Mouse (Mus musculus) right cerebral cortex, postnatal 25 days (tissue): ENCODE measurements at regions not wholly inside any gene's neighbourhood (a gene's known extent, or its start where the extent isn't known, plus 50 kb on each side); places are given as distances from the start of the nearest gene placed in this dataset.

Source experiments
- DNase-seq: peaks from one replicate; pipeline ENCODE4 v3.0.0; 2022

GRCm38 (mm10) chr15:59836631-59837030 is 179.8 kb downstream of the 4933412E24Rik start:
- DNase-seq, result no peak

GRCm38 (mm10) chr15:59833232-59833631 is 183.2 kb downstream of the 4933412E24Rik start:
- DNase-seq, result no peak

GRCm38 (mm10) chr15:59831481-59831880 is 184.9 kb downstream of the 4933412E24Rik start:
- DNase-seq, result no peak

DNA sequence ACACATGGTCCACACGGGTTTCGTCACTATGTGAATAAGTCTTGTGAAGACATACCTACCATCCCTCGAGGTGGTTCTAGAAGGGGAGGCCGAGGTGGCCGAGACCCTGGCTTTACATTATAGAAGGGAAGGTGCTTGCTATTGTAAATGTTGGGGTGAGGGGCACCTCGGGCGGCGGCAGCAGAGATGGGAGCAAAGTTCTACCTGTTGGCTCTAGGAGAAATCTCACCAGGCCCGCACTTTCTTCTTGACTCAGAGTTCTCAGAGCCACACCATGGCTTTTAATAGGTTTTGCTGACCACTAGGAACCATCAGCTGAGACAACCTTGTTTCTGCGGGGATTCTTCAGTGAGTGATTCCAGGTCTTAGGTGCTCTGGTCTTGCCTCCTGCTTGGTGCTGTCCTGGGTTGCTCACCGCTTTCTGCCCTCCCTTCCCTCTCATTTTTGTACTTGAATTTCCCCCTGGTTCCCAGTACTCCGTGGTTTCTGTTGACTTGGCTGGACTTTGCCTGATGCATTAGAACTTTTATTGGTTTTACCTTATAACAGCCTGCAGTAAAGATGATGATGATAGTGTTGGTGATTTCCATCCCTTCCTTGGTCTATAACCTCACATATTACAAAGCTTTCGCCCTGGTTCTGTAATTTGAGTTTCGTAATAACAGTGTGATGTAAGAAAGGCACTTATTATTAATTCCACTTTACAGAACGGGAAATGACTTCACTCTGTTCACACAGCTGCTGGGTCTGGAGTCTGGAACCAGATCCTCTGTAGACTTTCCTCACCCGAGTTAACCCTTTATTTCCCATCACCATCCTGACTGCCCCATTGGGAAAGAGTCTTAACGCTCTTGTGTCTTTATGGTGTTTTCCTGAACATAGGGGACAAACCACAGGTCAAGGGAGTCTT is 185.6 kb downstream of the 4933412E24Rik start:
- DNase-seq, result no peak

GRCm38 (mm10) chr15:59828421-59828820 is 188.0 kb downstream of the 4933412E24Rik start:
- peak; percentile 77 for DNase-seq

DNA sequence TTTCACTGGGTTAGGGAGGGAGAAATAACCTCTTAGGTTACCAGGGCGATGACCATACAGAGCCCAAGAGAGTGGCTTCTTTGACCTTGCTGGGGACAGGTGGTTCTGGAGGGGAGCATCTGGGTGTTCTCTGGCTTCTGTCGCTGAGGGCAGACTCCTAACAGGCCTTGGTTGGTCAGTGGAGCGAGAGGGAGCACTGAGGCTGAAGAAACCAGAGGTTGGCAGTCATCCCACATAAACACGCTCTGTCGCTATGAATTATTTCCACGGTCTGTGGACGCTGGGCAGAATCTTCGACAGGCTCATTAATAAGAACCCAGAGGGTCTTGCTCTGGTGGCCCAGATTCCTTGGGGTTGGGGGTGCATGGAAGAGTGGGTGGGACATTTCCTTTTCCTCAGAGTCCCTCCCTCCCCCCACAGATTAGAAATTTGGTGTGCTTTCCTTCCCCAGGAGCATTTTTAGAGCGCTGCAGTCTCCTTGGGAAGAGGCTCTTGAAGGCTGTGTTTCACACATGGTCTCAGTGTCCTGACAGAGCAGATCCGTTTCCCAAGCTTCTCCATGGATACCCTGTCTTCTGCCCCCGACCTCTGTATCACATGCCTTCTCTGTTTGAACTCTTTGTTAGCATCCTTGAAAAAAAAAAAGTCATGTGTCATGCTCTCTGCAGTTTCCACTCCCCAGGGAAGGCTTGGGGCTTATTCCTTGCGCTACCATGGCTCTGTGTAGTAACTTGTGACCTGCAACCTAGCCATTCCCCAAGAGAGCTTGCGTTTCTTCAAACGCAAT is 190.1 kb downstream of the 4933412E24Rik start:
- no peak for DNase-seq

GRCm38 (mm10) chr15:59823921-59824320 is 192.5 kb downstream of the 4933412E24Rik start:
- no peak for DNase-seq

GRCm38 (mm10) chr15:59822995-59823681 is 193.3 kb downstream of the 4933412E24Rik start:
- DNase-seq, result no peak

- DNase-seq, result no peak
These were observed 196.1 kb downstream of the 4933412E24Rik start for GRCm38 (mm10) chr15:59820317-59820716.

DNA sequence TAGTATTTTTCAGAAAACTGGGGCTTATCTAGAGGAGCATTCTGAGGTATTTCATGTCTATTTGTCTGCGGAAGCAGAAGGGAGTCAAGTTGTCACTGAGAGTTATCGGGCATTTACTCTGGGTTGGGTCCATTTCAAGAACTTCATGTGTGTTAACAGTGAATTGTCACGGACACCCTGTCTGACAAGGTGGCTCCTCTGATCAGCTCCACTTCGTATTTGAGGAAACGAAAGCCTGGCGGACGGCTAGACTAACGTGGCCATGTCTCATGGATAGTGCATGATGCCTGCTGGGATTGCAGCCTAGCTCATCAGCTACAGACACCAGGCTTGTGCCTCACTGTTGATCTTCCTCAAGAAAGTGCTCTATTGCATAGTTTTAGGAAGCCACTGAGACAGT is 200.4 kb downstream of the 4933412E24Rik start:
- DNase-seq, result no peak

DNA sequence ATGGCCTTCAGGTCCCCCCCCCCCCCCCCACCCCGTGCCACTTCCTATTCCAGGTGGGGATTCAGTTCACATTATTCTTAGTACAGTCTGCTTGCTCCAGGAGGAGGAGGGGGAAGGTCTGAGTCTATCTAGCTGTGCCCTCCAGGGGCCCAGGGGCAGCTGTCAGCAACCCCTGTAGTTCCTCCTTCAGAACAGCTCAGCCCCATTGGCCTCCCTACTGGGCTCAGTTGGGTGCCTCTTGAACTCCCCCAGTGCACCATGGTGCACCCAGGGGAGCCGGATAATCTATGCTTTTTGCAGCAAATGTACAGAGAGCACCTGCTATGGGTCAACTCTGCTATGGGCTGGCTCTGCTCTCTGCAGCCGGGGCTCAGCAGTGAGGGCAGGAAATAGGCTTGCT is 204.8 kb downstream of the 4933412E24Rik start:
- DNase-seq, result no peak

GRCm38 (mm10) chr15:59809361-59809760 is 207.1 kb downstream of the 4933412E24Rik start:
- no peak for DNase-seq

DNA sequence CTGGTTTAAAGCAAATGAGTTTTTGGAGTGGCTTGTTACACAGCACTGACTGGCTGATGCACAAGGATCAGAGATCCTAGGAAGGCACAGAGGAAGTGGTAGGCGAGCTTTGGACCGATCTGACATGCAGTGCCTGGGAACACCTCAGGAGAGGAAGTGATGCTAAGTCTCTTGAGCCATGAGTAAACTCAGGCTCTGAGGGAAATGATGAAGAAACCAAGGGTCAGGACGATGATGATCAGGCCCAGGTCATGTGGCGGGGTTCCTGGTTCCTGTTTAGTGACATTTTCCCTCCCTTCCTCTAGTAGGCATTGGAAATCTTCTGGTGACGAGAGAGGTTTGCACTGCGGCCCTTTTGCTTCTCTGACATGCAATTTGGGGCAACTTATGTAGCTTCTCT is 208.7 kb downstream of the 4933412E24Rik start:
- no peak for DNase-seq

DNA sequence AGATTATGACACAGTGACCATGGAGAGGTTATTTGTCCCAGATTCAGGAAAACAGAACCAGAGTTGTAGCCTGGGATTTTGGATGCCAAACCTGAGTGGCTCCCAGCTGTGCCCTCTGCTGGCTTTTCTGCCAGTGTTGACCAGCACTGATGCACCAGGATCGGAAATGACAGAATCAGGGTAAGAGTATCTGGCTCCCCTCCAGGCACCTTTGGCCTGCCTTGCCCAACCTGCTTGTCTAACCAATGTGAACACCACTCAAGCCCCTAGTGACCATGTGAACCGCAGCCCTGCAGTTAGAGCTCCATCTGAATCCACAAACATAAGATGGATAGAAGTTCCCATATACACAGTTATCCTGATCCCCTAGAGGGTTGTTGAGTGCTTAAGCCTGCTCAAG is 210.6 kb downstream of the 4933412E24Rik start:
- DNase-seq, result no peak

- DNase-seq, result no peak
These were observed 211.6 kb downstream of the 4933412E24Rik start for GRCm38 (mm10) chr15:59804821-59805220.

- DNase-seq, result no peak
These were observed 212.0 kb downstream of the 4933412E24Rik start for GRCm38 (mm10) chr15:59804394-59804793.

DNA sequence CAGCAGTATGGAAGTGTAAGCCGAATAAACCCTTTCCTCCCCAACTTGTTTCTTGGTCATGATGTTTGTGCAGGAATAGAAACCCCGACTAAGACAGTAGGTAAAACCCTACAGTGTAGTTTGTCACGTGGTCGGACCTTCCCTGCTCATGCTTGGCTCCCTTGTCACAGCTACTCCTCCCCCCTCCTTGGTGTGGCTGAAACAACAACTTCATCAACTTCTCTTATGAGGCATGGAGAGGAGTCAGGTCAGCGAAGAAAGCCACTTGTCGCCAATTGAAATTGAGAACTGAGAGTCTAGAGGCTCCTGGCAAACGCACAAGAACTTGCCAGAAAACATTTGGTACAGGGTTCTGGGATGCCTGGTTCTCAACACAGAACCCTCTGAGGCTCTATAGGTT is 214.1 kb downstream of the 4933412E24Rik start:
- DNase-seq, result no peak

DNA sequence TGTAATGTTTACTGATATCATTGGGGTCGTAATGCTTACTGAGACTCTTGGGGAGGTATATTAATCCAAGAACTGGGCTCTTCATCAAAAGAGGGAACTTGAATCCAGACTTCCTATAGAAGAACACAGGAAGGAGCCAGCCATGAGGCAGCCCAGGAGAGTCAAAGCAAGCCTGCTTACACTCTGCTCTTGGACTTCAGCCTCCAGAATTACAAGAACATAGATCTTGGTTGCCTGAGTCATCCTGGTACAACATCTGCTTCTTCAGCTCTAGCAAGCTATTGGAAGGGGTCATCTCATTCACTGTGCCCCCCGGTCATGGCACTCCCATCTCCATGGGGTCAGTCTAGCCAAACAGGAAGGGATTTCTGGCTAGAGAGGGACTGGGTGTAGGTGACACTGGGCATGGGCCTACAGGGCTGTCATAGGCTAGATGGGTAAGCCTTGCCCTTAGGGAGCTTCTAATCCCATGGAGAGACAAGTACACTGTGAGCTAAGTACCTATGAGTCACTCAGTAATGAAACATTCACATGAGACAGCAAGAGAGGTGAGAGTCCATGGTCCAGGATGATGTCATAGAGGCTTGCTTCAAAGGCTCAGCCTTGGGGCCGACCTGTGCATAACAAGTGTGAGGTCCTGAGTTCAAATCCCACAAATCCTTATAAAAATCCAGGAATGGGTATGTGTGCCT is 217.1 kb downstream of the 4933412E24Rik start:
- DNase-seq, result no peak

DNA sequence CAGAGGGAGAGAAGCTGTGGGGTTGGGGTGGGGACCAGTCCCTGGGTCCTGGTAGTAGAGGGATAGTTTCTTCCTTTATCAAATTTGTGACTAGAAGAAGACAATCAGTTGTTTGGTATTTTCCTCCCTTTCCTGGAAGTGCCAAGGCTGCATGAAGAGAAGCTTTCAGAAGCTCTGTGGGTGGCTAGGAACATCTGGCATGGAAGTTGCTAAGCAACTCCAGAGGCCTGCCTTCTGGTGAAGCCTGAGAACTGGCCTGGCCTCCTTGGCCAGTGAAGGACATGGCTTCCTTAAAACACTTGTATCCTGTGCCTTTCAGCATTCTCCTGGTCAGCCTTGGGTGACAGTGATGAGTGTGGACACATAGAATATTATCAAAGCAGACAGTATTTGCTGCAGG is 217.9 kb downstream of the 4933412E24Rik start:
- no peak for DNase-seq

- peak; percentile 36 for DNase-seq
These were observed 220.7 kb downstream of the 4933412E24Rik start for GRCm38 (mm10) chr15:59795717-59796116.

DNA sequence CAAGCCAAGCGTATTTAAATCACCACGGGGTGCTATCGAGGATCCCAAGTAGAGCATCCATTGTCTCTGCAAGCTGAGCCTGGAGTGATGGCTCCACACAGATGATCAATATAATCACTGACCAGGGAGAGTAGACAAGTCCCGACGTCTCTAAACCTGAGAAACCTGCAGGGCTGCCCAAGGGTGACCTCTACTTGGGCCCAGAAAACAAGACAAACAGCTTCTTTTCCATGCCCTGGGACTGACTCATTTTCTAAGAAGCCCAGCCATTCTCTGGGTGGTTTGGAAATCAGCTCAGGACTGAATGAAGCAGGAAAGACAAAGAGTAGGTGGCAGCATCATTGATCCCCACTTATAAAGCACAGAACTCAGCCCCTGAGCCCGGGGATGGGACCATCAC is 221.5 kb downstream of the 4933412E24Rik start:
- DNase-seq, result no peak

DNA sequence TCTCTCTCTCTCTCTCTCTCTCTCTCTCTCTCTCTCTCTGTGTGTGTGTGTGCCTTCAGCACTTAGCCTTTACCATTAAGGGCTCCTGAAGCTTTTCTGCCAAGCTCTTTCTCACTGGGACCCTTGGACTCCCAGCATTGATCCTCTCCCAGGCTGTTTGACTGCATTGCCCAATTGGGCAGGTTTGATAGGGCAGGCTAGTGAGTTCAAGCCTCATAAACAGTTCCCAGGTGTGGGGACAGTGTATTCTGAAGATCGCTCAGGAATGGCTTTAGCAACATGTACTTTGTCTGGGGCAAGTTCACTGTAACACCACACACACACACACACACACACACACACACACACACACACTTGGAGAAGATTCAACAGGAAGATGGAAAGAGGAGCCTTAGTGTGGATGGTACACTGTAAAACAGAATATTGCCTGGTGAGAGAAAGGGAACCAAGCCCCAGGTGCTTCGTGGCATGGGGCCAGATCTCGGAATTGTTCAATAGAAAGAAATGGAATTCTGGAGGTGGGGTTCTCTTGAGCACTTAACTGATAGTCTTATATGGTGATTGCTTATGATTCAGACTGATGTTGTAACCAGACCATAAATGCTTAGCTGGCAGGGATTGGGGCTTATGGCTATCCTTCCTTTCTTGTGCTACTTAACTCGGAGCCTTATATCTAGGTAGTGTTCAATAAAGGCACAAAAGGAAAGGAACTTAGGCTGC is 229.5 kb downstream of the 4933412E24Rik start:
- DNase-seq, result no peak
